Mouse (Mus musculus): Measurements from ENCODE around the gene Mroh2a.

GRCm38 (mm10) chr1:88282301-88282700 is 55.5 kb downstream of the Mroh2a start:
- no peak for TF ChIP-seq POLR2A (IDR thresholded peaks at IDR 0.05; ENCODE audit: extremely low read depth, insufficient read depth, low read length)
- no peak for TF ChIP-seq CTCF (IDR thresholded peaks at IDR 0.05; ENCODE audit: extremely low read depth, insufficient read depth, low read length)

Measured in cortical plate, adult 2 months (tissue).